Mouse (Mus musculus) left cerebral cortex, adult 18-20 months (tissue): ENCODE data around the gene Tomt. TPM values are rescaled to one million over a fixed set of nuclear protein-coding genes. Genes with fewer than 3 reads are reported as not detected.

Experiments
- DNase-seq, 2 experiments: peaks; one replicate each; pipeline ENCODE4 v3.0.0; 2021 to 2022; ENCODE audit warnings: low spot score in 2 of 2, mixed read lengths in 1 of 2
- microRNA-seq, 2 experiments: library from miRNA; unstranded; fragments of <30 nt; microRNA quantifications; one replicate each; pipeline ENCODE4 v1.2.0; 2021
- total RNA-seq, 2 experiments: library from RNA; stranded (reverse); gene quantifications; 2 replicates each; pipeline ENCODE4 v1.2.3; 2021

The Tomt gene
- total RNA-seq, 2 experiments from 2014 or later = not detected

GRCm38 (mm10) chr7:101858362-101858761 lies 47.8 kb downstream of the Tomt start:
- DNase-seq = no peak

GRCm38 (mm10) chr7:101857094-101857493 lies 49.1 kb downstream of the Tomt start, which contains the start of gene Folr2:
Gene Folr2 (minus strand): TSS chr7:101857194.
- no peak for DNase-seq

- no peak for DNase-seq
Observed at GRCm38 (mm10) chr7:101853816-101854215, 52.3 kb downstream of the Tomt start.

GRCm38 (mm10) chr7:101852846-101853245 lies 53.3 kb downstream of the Tomt start:
- no peak for DNase-seq

- DNase-seq = no peak
Observed at GRCm38 (mm10) chr7:101851689-101852088, 54.5 kb downstream of the Tomt start.

Small RNA genes lying within 50 kb of the gene (microRNA-seq; reads per million reads assigned to microRNA genes)
- gene Gm22655 = 0 reads per million in 2 experiments

Other genes starting within 250 kb of the Tomt start
- 10 to 100 TPM; 55.8 to 57.3 TPM for gene Clpb, start 242.7 kb downstream of the Tomt start, total RNA-seq
- under 1 TPM; 0.51 to 0.68 TPM for gene Phox2a, start 88.0 kb downstream of the Tomt start, total RNA-seq
- gene Inppl1, start 68.1 kb downstream of the Tomt start, total RNA-seq = 10 to 100 TPM; 28.7 to 31.4 TPM
- under 1 TPM in 1 of 2 experiments, not detected in 1; 0.54 TPM for gene Folr2, start 49.2 kb downstream of the Tomt start, total RNA-seq
- gene Anapc15, start 42.6 kb downstream of the Tomt start, total RNA-seq = 10 to 100 TPM; 27.2 to 34.1 TPM
- gene Folr1, start 35.6 kb downstream of the Tomt start, total RNA-seq = not detected
- gene Lamtor1, start 455 bp downstream of the Tomt start, total RNA-seq = 10 to 100 TPM; 82.6 to 87.9 TPM
- 1 to 10 TPM; 5.4 to 5.5 TPM for gene Lrrc51, start 27.5 kb upstream of the Tomt start, total RNA-seq
- gene Numa1, start 27.8 kb upstream of the Tomt start, total RNA-seq = 100 to 1,000 TPM in 1 of 2 experiments, 10 to 100 TPM in 1; 93.8 to 106 TPM
- 1 to 10 TPM; 6.6 to 6.8 TPM for gene Il18bp, start 112.3 kb upstream of the Tomt start, total RNA-seq
- 10 to 100 TPM; 46.0 to 46.6 TPM for gene Rnf121, start 159.1 kb upstream of the Tomt start, total RNA-seq
- 10 to 100 TPM; 20.5 to 26.6 TPM for gene Xndc1, start 159.2 kb upstream of the Tomt start, total RNA-seq
- 1 to 10 TPM; 2.4 to 2.5 TPM for gene Xntrpc, start 159.4 kb upstream of the Tomt start, total RNA-seq
- not detected for gene Trpc2, start 176.8 kb upstream of the Tomt start, total RNA-seq
- not detected for gene Art1, start 195.4 kb upstream of the Tomt start, total RNA-seq
- not detected for gene Art5, start 203.1 kb upstream of the Tomt start, total RNA-seq
- gene Chrna10, start 210.5 kb upstream of the Tomt start, total RNA-seq = under 1 TPM; 0.30 to 0.46 TPM